Mouse (Mus musculus) thymus, adult 2 months (tissue): ENCODE data around the gene Robo1. TPM values are rescaled to one million over a fixed set of nuclear protein-coding genes. Genes with fewer than 3 reads are reported as not detected.

Experiments
- DNase-seq: peaks from one replicate; pipeline ENCODE4 v3.0.0; 2021
- H3K27ac ChIP-seq: fragments of 200-500 bp; 2 replicates; pipeline ENCODE4 v1.5.1; 2012; ENCODE audit warnings: low read length, control low read depth; ENCODE audit not compliant: control insufficient read depth, insufficient read depth
- H3K27me3 ChIP-seq: fragments of 200-500 bp; 2 replicates; pipeline ENCODE4 v1.6.1; 2012; ENCODE audit warnings: mild to moderate bottlenecking, low read length, moderate library complexity, mixed read lengths; ENCODE audit not compliant: control insufficient read depth, insufficient read depth
- H3K36me3 ChIP-seq: fragments of 200-500 bp; 2 replicates; pipeline ENCODE4 v1.6.1; 2012; ENCODE audit warnings: mild to moderate bottlenecking, low read length, moderate library complexity; ENCODE audit not compliant: control insufficient read depth, insufficient read depth
- H3K4me1 ChIP-seq: fragments of 200-500 bp; replicated peaks from 2 replicates; pipeline ENCODE4 v1.6.1; 2012; ENCODE audit warnings: low read length; ENCODE audit not compliant: control insufficient read depth, insufficient read depth
- H3K4me3 ChIP-seq: fragments of 200-500 bp; 2 replicates; pipeline ENCODE4 v1.5.1; 2012; ENCODE audit warnings: mild to moderate bottlenecking, low read length, control low read depth, moderate library complexity; ENCODE audit not compliant: control insufficient read depth, insufficient read depth
- CTCF ChIP-seq: fragments of 200-500 bp; IDR thresholded peaks from 2 replicates; pipeline ENCODE4 v1.5.1; 2012; ENCODE audit warnings: mild to moderate bottlenecking, control low read depth, low read length, moderate library complexity, borderline replicate concordance; ENCODE audit not compliant: control insufficient read depth, poor library complexity, insufficient read depth; ENCODE audit errors: extremely low read depth
- POLR2A ChIP-seq: fragments of 200-500 bp; IDR thresholded peaks from 2 replicates; pipeline ENCODE4 v1.6.1; 2012; ENCODE audit warnings: mild to moderate bottlenecking, low read length, control low read depth, moderate library complexity; ENCODE audit not compliant: control insufficient read depth, poor library complexity, insufficient read depth; ENCODE audit errors: extremely low read depth
- WGBS: fragments of 180-500 bp; shearing (Covaris S2); methylation state at CpG from one replicate; pipeline ENCODE4 v1.1.7; 2018; 5-methylcytosine and 5-hydroxymethylcytosine counted together
- polyA plus RNA-seq: library from polyadenylated mRNA; depleted of rRNA; stranded (reverse); fragments of >200 nt; gene quantifications from 2 replicates; pipeline ENCODE4 v1.2.3, GENCODE M21; 2012

Robo1 gene
- polyA plus RNA-seq, 1 experiment = 5.8 TPM

DNA sequence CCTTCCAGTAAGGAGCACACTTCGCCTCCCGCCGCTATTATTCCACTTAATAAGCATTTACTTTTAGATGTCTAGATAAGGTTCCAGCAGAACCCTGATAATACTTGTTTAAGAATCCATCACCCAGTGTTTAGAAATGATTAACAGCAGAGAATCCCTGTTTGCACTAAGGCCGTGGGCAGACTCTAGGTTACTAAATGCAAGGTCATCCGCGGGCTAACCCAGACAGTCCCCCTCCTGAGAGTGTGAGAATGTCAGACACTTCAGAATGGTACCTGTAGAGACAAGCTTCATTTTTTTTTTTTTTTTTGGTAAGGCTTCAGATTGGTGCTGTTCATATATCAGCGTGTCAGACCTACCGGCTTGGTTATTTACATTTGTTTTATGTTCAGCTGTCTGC, 685.1 kb downstream of the Robo1 start:
- Histone ChIP-seq H3K4me3 (no peak overlapping the region), H3K27me3 (no peaks in the 10 kb centered on the region), H3K27ac (no peak overlapping the region), H3K4me1 (no peaks in the 10 kb centered on the region), H3K36me3 (no peaks in the 10 kb centered on the region)
- TF ChIP-seq POLR2A (no peak), CTCF (no peak)
- DNase-seq = no peak
- 90% methylated on average over 8 of the region's 8 CpGs for WGBS

DNA sequence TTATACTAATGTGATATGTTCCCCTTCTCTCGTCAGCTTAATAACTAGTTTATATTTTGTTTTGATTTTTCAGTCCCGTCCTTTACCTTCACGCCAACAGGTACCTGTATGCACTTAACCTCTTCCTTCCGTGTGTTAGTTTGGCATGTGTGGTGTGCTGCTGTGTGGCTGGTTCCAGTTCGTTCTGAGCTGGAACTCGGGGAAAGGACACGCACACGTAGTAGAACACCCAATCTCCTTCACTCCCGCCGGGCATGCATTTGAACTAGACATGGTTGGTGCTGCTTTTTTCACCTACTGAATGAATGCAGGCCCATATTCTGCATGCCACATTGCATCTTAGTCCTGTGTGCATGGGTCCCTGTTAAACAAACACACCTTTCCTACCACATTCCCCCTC, 685.5 kb downstream of the Robo1 start:
- DNase-seq = no peak
- 90% methylated on average over 10 of the region's 10 CpGs for WGBS

GRCm38 (mm10) chr16:72995251-72995954, 687.3 kb downstream of the Robo1 start:
- no peaks in the 10 kb centered on the region for H3K4me1 ChIP-seq
- no peaks in the 10 kb centered on the region for H3K27me3 ChIP-seq
- H3K36me3 ChIP-seq = no peaks in the 10 kb centered on the region
- no peak overlapping the region for H3K4me3 ChIP-seq
- no peak overlapping the region for H3K27ac ChIP-seq
- no peak for DNase-seq
- 46% methylated on average over 8 of the region's 8 CpGs for WGBS
- no peak for TF ChIP-seq CTCF
- TF ChIP-seq POLR2A = no peak

More for the DNA sequence above, 685.5 kb downstream of the Robo1 start:
- TF ChIP-seq CTCF = no peak
- TF ChIP-seq POLR2A = no peak
- H3K27ac ChIP-seq = no peak overlapping the region
- no peaks in the 10 kb centered on the region for H3K27me3 ChIP-seq
- H3K4me3 ChIP-seq = no peak overlapping the region
- no peaks in the 10 kb centered on the region for H3K36me3 ChIP-seq
- H3K4me1 ChIP-seq = no peaks in the 10 kb centered on the region

GRCm38 (mm10) chr16:72995955-72996535, 687.9 kb downstream of the Robo1 start:
- no peaks in the 10 kb centered on the region for H3K36me3 ChIP-seq
- TF ChIP-seq CTCF = no peak
- no peak for TF ChIP-seq POLR2A
- 92% methylated on average over 10 of the region's 10 CpGs for WGBS
- no peak overlapping the region for H3K4me3 ChIP-seq
- DNase-seq = no peak
- H3K27me3 ChIP-seq = no peaks in the 10 kb centered on the region
- no peak overlapping the region for H3K27ac ChIP-seq
- no peaks in the 10 kb centered on the region for H3K4me1 ChIP-seq

- TF ChIP-seq POLR2A (no peak), CTCF (no peak)
- Histone ChIP-seq H3K27ac (no peak overlapping the region), H3K27me3 (no peaks in the 10 kb centered on the region), H3K4me3 (no peak overlapping the region), H3K4me1 (no peaks in the 10 kb centered on the region), H3K36me3 (no peaks in the 10 kb centered on the region)
- 89% methylated on average over 6 of the region's 6 CpGs for WGBS
- DNase-seq = no peak
Measured at GRCm38 (mm10) chr16:72998677-72999076, 690.6 kb downstream of the Robo1 start.

DNA sequence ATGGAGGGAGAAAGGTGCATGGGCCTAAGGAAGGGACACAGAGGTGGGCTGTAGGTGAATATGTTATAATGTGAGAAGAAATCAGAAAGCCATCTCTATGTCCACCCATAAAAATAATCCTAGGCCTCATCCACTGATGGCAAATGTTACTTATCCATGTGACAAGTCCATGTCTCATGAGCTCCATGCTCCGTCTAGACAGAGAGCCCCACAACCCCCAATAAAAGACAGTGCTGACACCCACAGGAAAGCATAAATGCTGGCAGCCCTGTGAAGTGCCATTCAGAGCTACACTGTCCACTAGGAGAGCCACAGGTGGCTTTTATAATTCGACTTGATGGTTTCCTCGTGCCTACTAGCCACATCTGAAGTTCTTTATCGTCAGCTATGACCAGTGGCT, 694.6 kb downstream of the Robo1 start:
- no peak for DNase-seq
- Histone ChIP-seq H3K4me1 (no peaks in the 10 kb centered on the region), H3K27me3 (no peaks in the 10 kb centered on the region), H3K36me3 (no peaks in the 10 kb centered on the region), H3K4me3 (no peak overlapping the region), H3K27ac (no peak overlapping the region)
- whole genome bisulfite sequencing = 92% methylated on average over 4 of the region's 4 CpGs
- TF ChIP-seq POLR2A (no peak), CTCF (no peak)
